Mouse (Mus musculus): ENCODE data around the gene Tmem169.
A peak's percentile ranks its signal among the peaks of the same experiment; 100 is the strongest.
"Not testable (repeated sequence)": the region's sequence is repeated elsewhere in the genome, so short reads cannot be mapped to it uniquely, and the experiment has no call there.

Gene Tmem169

GRCm38 (mm10) chr1:72283992-72284485 is at the start of gene Tmem169, which contains the start of gene Pecr:
Gene Tmem169 (plus strand): TSS chr1:72284369.
Gene Pecr (minus strand): TSS chr1:72284314.
- ATAC-seq (ENCODE audit: low TSS enrichment) = peak; percentile 96

- ATAC-seq (ENCODE audit: low TSS enrichment) = peak; percentile 92
Observed at GRCm38 (mm10) chr1:72236363-72237006, 47.7 kb upstream of the Tmem169 start.

- no peak for ATAC-seq (ENCODE audit: low TSS enrichment)
Observed at GRCm38 (mm10) chr1:72237007-72237775, 47.0 kb upstream of the Tmem169 start.

- no peak for ATAC-seq (ENCODE audit: low TSS enrichment)
Observed at GRCm38 (mm10) chr1:72238016-72238580, 46.1 kb upstream of the Tmem169 start.

GRCm38 (mm10) chr1:72239113-72239512 is 45.1 kb upstream of the Tmem169 start:
- ATAC-seq (ENCODE audit: low TSS enrichment) = not testable (repeated sequence)

GRCm38 (mm10) chr1:72242581-72243143 is 41.5 kb upstream of the Tmem169 start:
- ATAC-seq (ENCODE audit: low TSS enrichment) = no peak

- ATAC-seq (ENCODE audit: low TSS enrichment) = peak; percentile 96
Observed at GRCm38 (mm10) chr1:72243656-72244316, 40.4 kb upstream of the Tmem169 start.

- ATAC-seq (ENCODE audit: low TSS enrichment) = peak; percentile 71
Observed at GRCm38 (mm10) chr1:72244317-72245036, 39.7 kb upstream of the Tmem169 start.

GRCm38 (mm10) chr1:72248226-72248737 is 35.9 kb upstream of the Tmem169 start:
- ATAC-seq (ENCODE audit: low TSS enrichment) = not testable (repeated sequence)

GRCm38 (mm10) chr1:72251806-72252205 is 32.4 kb upstream of the Tmem169 start:
- ATAC-seq (ENCODE audit: low TSS enrichment) = no peak

GRCm38 (mm10) chr1:72253881-72254491 is 30.2 kb upstream of the Tmem169 start:
- peak; percentile 13; the same call in 1 of the 2 replicates for ATAC-seq (ENCODE audit: low TSS enrichment)

- peak; percentile 90 for ATAC-seq (ENCODE audit: low TSS enrichment)
Observed at GRCm38 (mm10) chr1:72254545-72255061, 29.6 kb upstream of the Tmem169 start.

GRCm38 (mm10) chr1:72255062-72255853 is 28.9 kb upstream of the Tmem169 start:
- ATAC-seq (ENCODE audit: low TSS enrichment) = peak; percentile 53

- ATAC-seq (ENCODE audit: low TSS enrichment) = peak; percentile 2; the same call in 1 of the 2 replicates
Observed at GRCm38 (mm10) chr1:72255854-72256175, 28.4 kb upstream of the Tmem169 start.

GRCm38 (mm10) chr1:72256381-72257256 is 27.6 kb upstream of the Tmem169 start:
- ATAC-seq (ENCODE audit: low TSS enrichment) = 0 out of 2 replicates have a peak, but pooled peaks have one; percentile 10

GRCm38 (mm10) chr1:72263099-72263498 is 21.1 kb upstream of the Tmem169 start:
- no peak for ATAC-seq (ENCODE audit: low TSS enrichment)

- ATAC-seq (ENCODE audit: low TSS enrichment) = peak; percentile 88
Observed at GRCm38 (mm10) chr1:72278085-72278484, 6.1 kb upstream of the Tmem169 start.

- ATAC-seq (ENCODE audit: low TSS enrichment) = no peak
Observed at GRCm38 (mm10) chr1:72282604-72283003, 1.6 kb upstream of the Tmem169 start.

Data from frontal cortex, adult (tissue).